Mouse (Mus musculus) heart, adult 2 months (tissue): Measurements from ENCODE around the gene Pde4d. TPM values are rescaled to one million over a fixed set of nuclear protein-coding genes. Genes with fewer than 3 reads are reported as not detected.

Source experiments
- DNase-seq, 2 experiments: peaks; one replicate each; pipeline ENCODE4 v3.0.0; 2021
- H3K27ac ChIP-seq: fragments of 200-600 bp; 2 replicates; pipeline ENCODE4 v1.8.1; 2022
- H3K27me3 ChIP-seq: fragments of 200-500 bp; 2 replicates; pipeline ENCODE4 v1.6.1; 2012; ENCODE audit warnings: mild to moderate bottlenecking, low read length, inconsistent platforms, mixed read lengths; ENCODE audit not compliant: control insufficient read depth, insufficient read depth
- H3K36me3 ChIP-seq: fragments of 200-500 bp; 2 replicates; pipeline ENCODE4 v1.6.1; 2012; ENCODE audit warnings: low read length, inconsistent platforms; ENCODE audit not compliant: control insufficient read depth, insufficient read depth
- H3K4me1 ChIP-seq: fragments of 200-500 bp; 2 replicates; pipeline ENCODE4 v1.6.1; 2011; ENCODE audit warnings: low read length; ENCODE audit not compliant: control insufficient read depth, insufficient read depth
- H3K4me3 ChIP-seq: fragments of 200-600 bp; 2 replicates; pipeline ENCODE4 v1.8.1; 2022
- H3K79me2 ChIP-seq: fragments of 200-500 bp; replicated peaks from 2 replicates; pipeline ENCODE4 v1.6.1; 2012; ENCODE audit warnings: mild to moderate bottlenecking, inconsistent platforms, low read length, moderate library complexity, mixed read lengths; ENCODE audit not compliant: control insufficient read depth, insufficient read depth
- H3K9ac ChIP-seq: fragments of 200-500 bp; 2 replicates; pipeline ENCODE4 v1.6.1; 2012; ENCODE audit warnings: low read depth, mild to moderate bottlenecking, control low read depth, inconsistent platforms, low read length, mixed read lengths
- CTCF ChIP-seq: fragments of 200-600 bp; IDR thresholded peaks from 2 replicates; pipeline ENCODE4 v1.8.1; 2022; ENCODE audit warnings: antibody characterized with exemption, mild to moderate bottlenecking, moderate library complexity
- EP300 ChIP-seq: fragments of 200-500 bp; IDR thresholded peaks from 2 replicates; pipeline ENCODE4 v1.6.1; 2011; ENCODE audit warnings: low read depth, low read length, control low read depth; ENCODE audit not compliant: insufficient read depth
- POLR2A ChIP-seq: fragments of 200-500 bp; IDR thresholded peaks from 2 replicates; pipeline ENCODE4 v1.6.1; 2011; ENCODE audit warnings: mild to moderate bottlenecking, low read depth, low read length, control low read depth; ENCODE audit not compliant: insufficient read depth
- WGBS: fragments of 180-500 bp; shearing (Covaris S2); methylation state at CpG from one replicate; pipeline ENCODE4 v1.1.7; 2018; 5-methylcytosine and 5-hydroxymethylcytosine counted together
- intact Hi-C: fragments of 180-260 bp; cut with DNase I; formaldehyde crosslinking; loops from one replicate; pipeline ENCODE4 v1.15.1; 2025
- polyA plus RNA-seq: library from polyadenylated mRNA; depleted of rRNA; stranded (reverse); fragments of >200 nt; gene quantifications from 2 replicates; pipeline ENCODE4 v1.2.3, GENCODE M21; 2012
- total RNA-seq, 2 experiments: library from RNA; stranded (reverse); gene quantifications; 2 replicates each; pipeline ENCODE4 v1.2.3; 2021

The Pde4d gene
- total and polyA plus RNA-seq, 3 experiments = 11.5 to 40.1 (median 38.1) TPM

GRCm38 (mm10) chr13:109577454-109577853 is 1127.7 kb downstream of the Pde4d start:
- Histone ChIP-seq H3K79me2 (no peaks in the 10 kb centered on the region), H3K27me3 (no peaks in the 10 kb centered on the region), H3K9ac (no peak overlapping the region), H3K36me3 (no peaks in the 10 kb centered on the region), H3K27ac (no peak overlapping the region), H3K4me3 (no peak overlapping the region), H3K4me1 (no peaks in the 10 kb centered on the region; the same call in 1 of the 2 replicates)
- intact Hi-C loops = no loop called here
- no peak for DNase-seq
- WGBS = 64% methylated on average over 5 of the region's 5 CpGs
- TF ChIP-seq EP300 = no peak
- no peak for TF ChIP-seq POLR2A
- no peak for TF ChIP-seq CTCF

DNA sequence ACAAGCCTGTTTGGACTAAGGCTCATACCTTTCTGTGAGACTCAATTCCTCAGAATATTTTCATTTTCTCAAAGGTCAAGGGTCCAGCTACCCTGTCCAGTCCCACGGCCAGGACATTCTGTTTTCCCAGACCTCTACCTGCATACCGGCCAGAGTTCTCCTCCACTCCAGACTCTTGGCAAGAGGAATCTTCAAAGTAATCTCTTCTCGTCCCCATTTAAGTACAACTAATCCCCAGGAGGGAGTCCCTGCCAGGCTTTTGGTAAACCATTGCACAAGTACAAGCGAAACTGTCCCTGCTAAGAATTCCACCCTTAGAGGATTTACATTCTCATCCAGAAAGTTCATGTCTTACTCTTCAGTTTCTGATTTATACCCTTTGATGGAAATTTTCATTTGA is 1128.2 kb downstream of the Pde4d start:
- Histone ChIP-seq H3K36me3 (no peaks in the 10 kb centered on the region), H3K27me3 (no peaks in the 10 kb centered on the region), H3K4me3 (no peak overlapping the region), H3K4me1 (no peaks in the 10 kb centered on the region; the same call in 1 of the 2 replicates), H3K79me2 (no peaks in the 10 kb centered on the region), H3K27ac (no peak overlapping the region), H3K9ac (no peak overlapping the region)
- 64% methylated on average over 4 of the region's 4 CpGs for WGBS
- no peak for DNase-seq
- intact Hi-C loops = no loop called here
- no peak for TF ChIP-seq POLR2A
- TF ChIP-seq CTCF = no peak

DNA sequence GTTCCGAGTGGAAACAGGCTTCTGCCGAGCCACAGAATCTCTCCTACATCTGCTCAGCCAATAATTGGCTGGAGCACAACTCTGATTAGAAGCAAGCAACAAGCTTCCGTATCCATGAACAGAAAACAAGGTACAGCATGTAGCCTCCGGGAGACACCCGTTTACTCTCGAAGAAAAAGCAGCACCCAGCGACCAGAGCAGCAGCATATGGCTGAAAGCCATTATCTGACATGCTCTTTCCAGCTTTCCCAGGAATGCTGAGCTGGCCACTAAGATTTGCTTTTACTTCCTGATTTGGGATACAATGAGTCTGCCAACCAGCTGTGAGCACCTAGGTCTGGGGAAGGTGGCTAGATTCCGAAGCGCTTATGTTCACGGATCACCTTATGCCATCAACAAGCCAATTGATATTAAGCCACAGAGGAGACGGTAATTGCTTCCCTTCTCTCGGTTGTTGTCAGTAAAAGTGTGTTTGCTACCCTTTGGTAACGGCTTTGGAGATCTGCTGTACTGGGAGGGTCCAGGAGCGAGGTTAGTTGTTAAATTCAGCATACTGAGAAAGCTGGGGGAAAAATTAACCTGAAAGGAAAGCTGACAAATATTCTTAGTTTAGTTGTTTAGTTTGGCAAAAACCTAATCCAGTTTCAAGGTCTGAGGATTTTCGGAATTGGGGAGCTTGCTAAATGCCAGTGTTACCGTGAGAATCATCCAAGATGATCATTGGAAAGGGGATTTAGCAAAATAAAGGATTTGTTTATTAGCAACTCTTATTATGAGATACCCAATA is 1131.7 kb downstream of the Pde4d start:
- TF ChIP-seq POLR2A (no peak), EP300 (no peak), CTCF (no peak)
- Histone ChIP-seq H3K4me3 (peak overlapping the region; percentile 39), H3K27me3 (no peaks in the 10 kb centered on the region), H3K79me2 (no peaks in the 10 kb centered on the region), H3K36me3 (no peaks in the 10 kb centered on the region), H3K27ac (no peak overlapping the region), H3K9ac (no peak overlapping the region), H3K4me1 (no peaks in the 10 kb centered on the region; the same call in 1 of the 2 replicates)
- WGBS = 43% methylated on average over 16 of the region's 16 CpGs
- DNase-seq = peak in 1 of 2 experiments; percentile 5
- intact Hi-C loops = no loop called here

DNA sequence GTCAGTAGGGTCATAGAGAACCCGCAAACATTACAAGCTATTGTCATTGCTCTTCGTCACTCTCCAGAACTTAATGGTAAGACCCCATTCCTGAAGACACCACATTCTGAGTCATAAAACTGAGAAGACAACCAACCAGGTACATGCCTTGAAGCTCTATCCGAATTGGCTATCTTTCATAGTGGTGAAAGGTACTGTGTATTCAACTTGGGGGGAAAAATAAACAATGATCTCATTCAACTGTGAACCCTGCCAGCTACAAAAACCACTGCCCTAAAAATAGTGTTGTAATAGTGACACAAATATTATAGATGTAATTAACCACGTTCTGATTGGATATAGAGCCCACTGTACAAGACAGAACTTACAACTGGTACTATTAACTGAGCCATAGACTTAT is 1140.3 kb downstream of the Pde4d start:
- TF ChIP-seq POLR2A (no peak), CTCF (no peak), EP300 (no peak)
- no peaks in the 10 kb centered on the region for H3K27me3 ChIP-seq
- H3K36me3 ChIP-seq = no peaks in the 10 kb centered on the region; the same call in 1 of the 2 replicates
- WGBS = 68% methylated on average over 4 of the region's 4 CpGs
- DNase-seq = no peak
- no peak overlapping the region for H3K27ac ChIP-seq
- peaks cover 1% of the 10 kb centered on the region for H3K4me1 ChIP-seq
- H3K4me3 ChIP-seq = no peak overlapping the region
- H3K9ac ChIP-seq = no peak overlapping the region
- intact Hi-C loops = no loop called here
- no peaks in the 10 kb centered on the region for H3K79me2 ChIP-seq

GRCm38 (mm10) chr13:109592192-109592797 is 1142.5 kb downstream of the Pde4d start:
- WGBS = 91% methylated on average over 8 of the region's 8 CpGs
- Histone ChIP-seq H3K27ac (no peak overlapping the region), H3K9ac (no peak overlapping the region), H3K4me3 (no peak overlapping the region), H3K27me3 (no peaks in the 10 kb centered on the region), H3K36me3 (no peaks in the 10 kb centered on the region; the same call in 1 of the 2 replicates), H3K4me1 (peaks cover 1% of the 10 kb centered on the region), H3K79me2 (no peaks in the 10 kb centered on the region)
- TF ChIP-seq EP300 = no peak
- TF ChIP-seq POLR2A = no peak
- TF ChIP-seq CTCF = no peak
- intact Hi-C loops = no loop called here
- no peak for DNase-seq

- Histone ChIP-seq H3K4me1 (no peaks in the 10 kb centered on the region; the same call in 1 of the 2 replicates), H3K79me2 (no peaks in the 10 kb centered on the region), H3K9ac (no peak overlapping the region), H3K27ac (no peak overlapping the region), H3K4me3 (no peak overlapping the region), H3K27me3 (no peaks in the 10 kb centered on the region), H3K36me3 (no peaks in the 10 kb centered on the region)
- intact Hi-C loops = no loop called here
- TF ChIP-seq POLR2A (no peak), EP300 (no peak), CTCF (no peak)
- no peak for DNase-seq
- WGBS = 85% methylated on average over 4 of the region's 4 CpGs
These were observed 1150.0 kb downstream of the Pde4d start for GRCm38 (mm10) chr13:109599711-109600110.
